Mouse (Mus musculus): ENCODE results near the gene Kcnma1. TPM values are rescaled to one million over a fixed set of nuclear protein-coding genes. Genes with fewer than 3 reads are reported as not detected.

Gene Kcnma1
- polyA plus RNA-seq, 1 experiment = not detected

DNA sequence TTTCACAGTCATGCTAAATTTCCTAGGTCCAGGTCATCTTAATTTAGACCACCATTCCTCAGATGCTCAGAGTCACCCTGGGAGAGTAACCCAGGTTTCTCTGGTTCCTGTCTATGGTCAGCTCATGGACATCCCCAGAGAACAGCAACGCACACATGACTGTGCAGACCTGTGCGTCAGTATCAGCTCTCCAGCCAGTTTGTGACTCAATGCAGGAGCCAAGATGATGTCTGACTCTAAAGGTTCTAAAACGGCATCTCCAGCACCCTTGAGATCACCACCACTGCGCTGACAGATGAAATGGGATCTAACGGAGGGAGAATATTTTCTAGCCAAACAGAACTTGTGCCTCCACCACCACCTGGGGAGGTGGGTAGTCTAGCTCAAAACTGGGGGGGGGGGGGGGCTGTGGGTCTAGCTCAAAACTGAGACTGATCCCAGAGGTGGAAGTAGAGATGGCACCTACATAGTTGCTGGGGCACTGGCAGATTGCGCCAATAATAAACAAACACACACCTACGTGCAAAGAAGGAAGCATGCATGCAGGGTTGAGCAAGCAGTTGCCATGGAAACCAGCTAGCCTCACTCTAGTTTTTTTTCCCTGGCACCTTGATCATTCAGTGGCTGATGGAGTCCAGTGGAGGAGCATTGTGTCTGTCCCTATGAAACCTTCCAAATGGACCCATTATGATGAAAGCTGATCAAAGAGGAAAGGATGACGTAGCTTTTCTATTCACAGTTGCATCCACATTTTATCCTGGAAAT, 231.3 kb downstream of the Kcnma1 start:
- no peak for TF ChIP-seq POLR2A (IDR thresholded peaks at IDR 0.05; ENCODE audit: borderline replicate concordance, control insufficient read depth, low read depth, low read length)
- no peak for TF ChIP-seq CTCF (IDR thresholded peaks at IDR 0.05; ENCODE audit: control insufficient read depth, insufficient read depth, low read length)

GRCm38 (mm10) chr14:23774542-23774941, 239.7 kb downstream of the Kcnma1 start:
- Histone ChIP-seq H3K4me3 (replicated peaks; ENCODE audit: control insufficient read depth, low read depth, low read length) (no peak overlapping the region), H3K4me1 (ENCODE audit: control insufficient read depth, insufficient read depth, low read length) (no peaks in the 10 kb centered on the region), H3K27ac (ENCODE audit: control insufficient read depth, insufficient read depth, low read depth, low read length, poor library complexity) (no peak overlapping the region)
- TF ChIP-seq CTCF (IDR thresholded peaks at IDR 0.05; ENCODE audit: control insufficient read depth, insufficient read depth, low read length) (no peak), POLR2A (IDR thresholded peaks at IDR 0.05; ENCODE audit: borderline replicate concordance, control insufficient read depth, low read depth, low read length) (no peak)
- 65% methylated on average over 2 of the region's 2 CpGs for WGBS

More for the DNA sequence above, 231.3 kb downstream of the Kcnma1 start:
- 71% methylated on average over 8 of the region's 8 CpGs for WGBS
- no peak overlapping the region for H3K4me3 ChIP-seq (replicated peaks; ENCODE audit: control insufficient read depth, low read depth, low read length)
- no peaks in the 10 kb centered on the region for H3K4me1 ChIP-seq (ENCODE audit: control insufficient read depth, insufficient read depth, low read length)
- no peak overlapping the region for H3K27ac ChIP-seq (ENCODE audit: control insufficient read depth, insufficient read depth, low read depth, low read length, poor library complexity)

DNA sequence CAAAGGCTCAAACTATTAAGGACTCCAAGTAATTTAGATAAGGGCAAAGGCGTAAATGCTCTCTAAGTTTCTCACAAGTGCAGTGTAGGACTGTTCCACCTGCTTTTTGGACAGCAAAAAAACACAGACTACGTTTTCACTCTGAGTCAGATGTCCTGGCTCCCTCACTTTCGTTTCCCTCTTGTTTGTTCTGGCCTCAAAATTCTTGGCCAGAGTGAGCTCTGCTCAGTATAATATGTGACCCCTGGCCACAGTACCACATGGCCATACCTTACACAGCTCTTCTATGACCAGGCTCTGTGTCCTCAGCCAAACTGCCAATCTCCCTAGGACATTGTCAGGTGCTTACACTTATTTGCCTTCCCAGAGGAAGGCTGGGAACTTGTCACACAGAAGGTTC, 241.6 kb downstream of the Kcnma1 start:
- no peaks in the 10 kb centered on the region for H3K4me1 ChIP-seq (ENCODE audit: control insufficient read depth, insufficient read depth, low read length)
- 59% methylated on average over 3 of the region's 3 CpGs for WGBS
- TF ChIP-seq CTCF (IDR thresholded peaks at IDR 0.05; ENCODE audit: control insufficient read depth, insufficient read depth, low read length) (no peak), POLR2A (IDR thresholded peaks at IDR 0.05; ENCODE audit: borderline replicate concordance, control insufficient read depth, low read depth, low read length) (no peak)
- no peak overlapping the region for H3K27ac ChIP-seq (ENCODE audit: control insufficient read depth, insufficient read depth, low read depth, low read length, poor library complexity)
- H3K4me3 ChIP-seq (replicated peaks; ENCODE audit: control insufficient read depth, low read depth, low read length) = no peak overlapping the region

- WGBS = 71% methylated on average over 1 of the region's 1 CpGs
- no peaks in the 10 kb centered on the region for H3K4me1 ChIP-seq (ENCODE audit: control insufficient read depth, insufficient read depth, low read length)
- no peak overlapping the region for H3K4me3 ChIP-seq (replicated peaks; ENCODE audit: control insufficient read depth, low read depth, low read length)
- TF ChIP-seq POLR2A (IDR thresholded peaks at IDR 0.05; ENCODE audit: borderline replicate concordance, control insufficient read depth, low read depth, low read length) = no peak
- no peak for TF ChIP-seq CTCF (IDR thresholded peaks at IDR 0.05; ENCODE audit: control insufficient read depth, insufficient read depth, low read length)
- H3K27ac ChIP-seq (ENCODE audit: control insufficient read depth, insufficient read depth, low read depth, low read length, poor library complexity) = no peak overlapping the region
These were observed 242.5 kb downstream of the Kcnma1 start for GRCm38 (mm10) chr14:23771794-23772193.

- 74% methylated on average over 2 of the region's 2 CpGs for WGBS
- H3K4me3 ChIP-seq (replicated peaks; ENCODE audit: control insufficient read depth, low read depth, low read length) = no peak overlapping the region
- H3K27ac ChIP-seq (ENCODE audit: control insufficient read depth, insufficient read depth, low read depth, low read length, poor library complexity) = no peak overlapping the region
- no peaks in the 10 kb centered on the region for H3K4me1 ChIP-seq (ENCODE audit: control insufficient read depth, insufficient read depth, low read length)
- no peak for TF ChIP-seq POLR2A (IDR thresholded peaks at IDR 0.05; ENCODE audit: borderline replicate concordance, control insufficient read depth, low read depth, low read length)
- no peak for TF ChIP-seq CTCF (IDR thresholded peaks at IDR 0.05; ENCODE audit: control insufficient read depth, insufficient read depth, low read length)
These were observed 251.8 kb downstream of the Kcnma1 start for GRCm38 (mm10) chr14:23762471-23762870.

GRCm38 (mm10) chr14:23759626-23760025, 254.7 kb downstream of the Kcnma1 start:
- H3K27ac ChIP-seq (ENCODE audit: control insufficient read depth, insufficient read depth, low read depth, low read length, poor library complexity) = no peak overlapping the region
- H3K4me1 ChIP-seq (ENCODE audit: control insufficient read depth, insufficient read depth, low read length) = no peaks in the 10 kb centered on the region
- TF ChIP-seq CTCF (IDR thresholded peaks at IDR 0.05; ENCODE audit: control insufficient read depth, insufficient read depth, low read length) = no peak
- TF ChIP-seq POLR2A (IDR thresholded peaks at IDR 0.05; ENCODE audit: borderline replicate concordance, control insufficient read depth, low read depth, low read length) = no peak
- H3K4me3 ChIP-seq (replicated peaks; ENCODE audit: control insufficient read depth, low read depth, low read length) = no peak overlapping the region
- 86% methylated on average over 5 of the region's 5 CpGs for WGBS

- WGBS = 58% methylated on average over 1 of the region's 1 CpGs
- TF ChIP-seq POLR2A (IDR thresholded peaks at IDR 0.05; ENCODE audit: borderline replicate concordance, control insufficient read depth, low read depth, low read length) = no peak
- no peak for TF ChIP-seq CTCF (IDR thresholded peaks at IDR 0.05; ENCODE audit: control insufficient read depth, insufficient read depth, low read length)
- Histone ChIP-seq H3K4me1 (ENCODE audit: control insufficient read depth, insufficient read depth, low read length) (no peaks in the 10 kb centered on the region), H3K4me3 (replicated peaks; ENCODE audit: control insufficient read depth, low read depth, low read length) (no peak overlapping the region), H3K27ac (ENCODE audit: control insufficient read depth, insufficient read depth, low read depth, low read length, poor library complexity) (no peak overlapping the region)
These were observed 255.9 kb downstream of the Kcnma1 start for GRCm38 (mm10) chr14:23758421-23758820.

GRCm38 (mm10) chr14:23748011-23748410, 266.3 kb downstream of the Kcnma1 start:
- 72% methylated on average over 2 of the region's 2 CpGs for WGBS
- TF ChIP-seq CTCF (IDR thresholded peaks at IDR 0.05; ENCODE audit: control insufficient read depth, insufficient read depth, low read length) (no peak), POLR2A (IDR thresholded peaks at IDR 0.05; ENCODE audit: borderline replicate concordance, control insufficient read depth, low read depth, low read length) (no peak)
- Histone ChIP-seq H3K4me3 (replicated peaks; ENCODE audit: control insufficient read depth, low read depth, low read length) (no peak overlapping the region), H3K4me1 (ENCODE audit: control insufficient read depth, insufficient read depth, low read length) (no peaks in the 10 kb centered on the region), H3K27ac (ENCODE audit: control insufficient read depth, insufficient read depth, low read depth, low read length, poor library complexity) (no peak overlapping the region)
